ENCODE assay signal across 8 mouse cellular contexts in genomic region chr13:28604016-28604415, GRCm38 (mm10).
DNase-seq lines count a peak whose midpoint lies in the region; ATAC-seq and TF ChIP-seq lines count a peak whose summit lies in the region.

No protein-coding gene starts in this region.

- TF ChIP-seq CTCF in Patski (IDR thresholded peaks at IDR 0.05), result no peak

- no peak overlapping the region for H3K4me2 ChIP-seq in midbrain, embryonic 16.5 days (ENCODE audit: low read length)

- WGBS in midbrain, embryonic 16.5 days, result 64% methylated on average over 6 of the region's 6 CpGs

- H3K27me3 ChIP-seq in Patski, result no peaks in the 10 kb centered on the region
- H3K27me3 ChIP-seq in midbrain, embryonic 16.5 days (ENCODE audit: control insufficient read depth, insufficient read depth, low read depth, low read length), result no peaks in the 10 kb centered on the region

- in situ Hi-C loops in Patski (cut with MboI; ENCODE audit: low pct_unique_long_range_greater_than_20kb), result no loop called here

- H3K4me1 ChIP-seq in midbrain, embryonic 16.5 days (ENCODE audit: control insufficient read depth, insufficient read depth, low read length), result no peaks in the 10 kb centered on the region; the same call in 1 of the 2 replicates

- H3K4me3 ChIP-seq in midbrain, embryonic 16.5 days (ENCODE audit: low read depth, low read length), result no peak overlapping the region

- peak; percentile 55; the same call in 1 of the 2 replicates for ATAC-seq in frontal cortex, adult (ENCODE audit: low TSS enrichment)
- ATAC-seq in Patski, result peak; percentile 47
- ATAC-seq in midbrain, embryonic 16.5 days, result no peak

- H3K27ac ChIP-seq in midbrain, embryonic 16.5 days (ENCODE audit: low read length), result no peak overlapping the region

- CTCF ChIA-PET in Patski (lab: Charles Lee), result no interaction called here

- POLR2A ChIA-PET in Patski (lab: Charles Lee), result interaction anchor here (0.7 kb wide), 1 partner anchor 11 kb away, joined by 3 read pairs; no protein-coding TSS in a partner anchor

- H3K36me3 ChIP-seq in midbrain, embryonic 16.5 days (ENCODE audit: control insufficient read depth, insufficient read depth, low read length), result no peaks in the 10 kb centered on the region

- intact Hi-C loops in heart, postnatal 10 days (cut with DNase I), result no loop called here

- H3K9ac ChIP-seq in midbrain, embryonic 16.5 days (ENCODE audit: low read depth, low read length), result no peak overlapping the region

- no peaks in the 10 kb centered on the region for H3K9me3 ChIP-seq in midbrain, embryonic 16.5 days (replicated peaks; ENCODE audit: control insufficient read depth, low read length, poor library complexity, severe bottlenecking)

- DNase-seq in frontal cortex, postnatal 25 days (ENCODE audit: low spot score in 2 of 2), result no peak
- peak; percentile 20 for DNase-seq in Patski (ENCODE audit: low read depth, low spot score)
- peak; percentile 58 to 62 for DNase-seq in heart, postnatal 10 days
- peak; percentile 36 to 38 for DNase-seq in lung, adult 18-20 months
- DNase-seq in B cell, adult 2 months, result no peak
- DNase-seq in cerebellum, adult 9-10 months, result no peak

Comparison
In these comparisons a context has a peak if more than half of its experiments do, and no peak if none do; other contexts are left out.
1. DNase-seq: peak in Patski (single experiment), heart, postnatal 10 days (2 of 2) and lung, adult 18-20 months (2 of 2); none in frontal cortex, postnatal 25 days (0 of 2), B cell, adult 2 months (0 of 2) and cerebellum, adult 9-10 months (single experiment).